Mouse (Mus musculus) neutrophil, adult 5-6 weeks (primary cell): ENCODE measurements around the gene Trub1. TPM values are rescaled to one million over a fixed set of nuclear protein-coding genes. Genes with fewer than 3 reads are reported as not detected.

Source experiments
- ATAC-seq: fragments of 151-379, 151-347 bp; 2 replicates; pipeline ENCODE4 v1.8.0; 2017; ENCODE audit warnings: mild to moderate bottlenecking, moderate TSS enrichment; ENCODE audit not compliant: insufficient number of reproducible peaks, poor library complexity, low FRiP score, severe bottlenecking; ENCODE audit errors: extremely low read depth
- total RNA-seq: library from RNA; stranded (forward); fragments of 200-1000 nt; gene quantifications from 2 replicates; pipeline ENCODE4 v1.2.3, GENCODE M21; 2017

Gene Trub1
- total RNA-seq, 1 experiment from 2014 or later: 7.6 TPM

DNA sequence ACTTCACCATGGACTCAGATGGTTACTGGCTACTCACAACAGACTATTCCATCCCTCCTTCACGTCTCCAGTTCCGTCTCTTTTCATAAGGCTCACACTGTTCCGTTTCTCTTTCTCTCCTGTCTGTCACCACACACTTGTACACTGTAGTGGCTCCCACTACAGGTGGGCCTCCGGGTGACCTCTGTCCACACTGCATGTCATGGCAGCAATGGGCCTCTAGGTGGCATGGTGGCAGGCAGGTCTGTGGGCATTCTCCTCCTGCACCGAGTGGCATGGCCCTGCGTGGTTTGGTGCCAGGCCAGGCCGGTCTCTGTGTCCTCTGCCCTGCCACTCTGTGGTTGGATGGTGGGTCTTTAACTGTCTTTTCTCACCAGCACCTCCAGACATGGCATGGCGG is 30.1 kb downstream of the Trub1 start:
- ATAC-seq: peak; percentile 69

DNA sequence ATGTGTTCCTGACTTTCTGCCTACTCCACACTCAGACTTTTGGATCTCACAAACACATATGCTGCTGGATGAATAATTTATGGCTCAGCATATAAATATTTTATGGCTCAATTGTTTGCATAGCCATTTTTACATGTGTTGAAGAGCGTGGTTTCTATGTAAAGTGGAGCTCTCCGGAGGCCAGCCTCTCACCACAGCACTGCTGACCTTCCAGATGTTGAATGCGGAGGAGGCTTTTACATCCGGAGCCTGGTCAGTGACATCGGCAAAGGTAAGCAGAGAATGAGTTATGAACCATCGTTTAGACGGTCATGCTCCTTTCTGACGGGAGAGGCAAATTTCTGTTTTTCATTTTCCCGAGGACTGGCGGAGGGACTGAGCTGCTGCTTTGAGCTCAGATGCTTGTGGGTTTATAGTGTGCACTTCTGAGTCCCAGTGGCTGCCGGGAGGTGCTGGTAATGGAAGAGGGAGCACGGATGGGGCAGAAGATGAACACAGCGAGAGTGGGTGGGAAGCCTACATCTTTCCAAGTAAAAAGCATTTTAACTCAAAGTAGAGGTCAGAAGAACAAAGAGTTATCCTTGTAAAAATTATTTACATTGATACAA is 34.4 kb downstream of the Trub1 start:
- ATAC-seq: no peak

DNA sequence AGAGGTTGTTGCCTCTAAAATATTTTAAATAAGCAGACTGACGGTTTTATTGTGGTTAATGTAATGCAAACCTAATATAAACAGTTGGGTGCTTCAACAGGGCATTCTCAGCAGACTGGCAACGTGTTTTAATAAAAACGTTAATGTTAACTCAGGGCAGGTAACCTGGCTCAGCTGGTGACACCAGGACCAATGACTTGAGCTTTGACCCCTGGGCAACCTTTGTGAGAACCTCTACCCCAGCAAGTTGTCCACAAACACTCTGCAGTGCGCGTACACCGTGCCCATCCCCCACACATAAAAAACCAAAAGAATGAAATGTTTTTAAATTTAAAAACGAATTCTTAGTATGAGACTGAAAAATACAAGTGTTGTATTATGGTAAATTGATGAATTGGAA is 36.8 kb downstream of the Trub1 start:
- ATAC-seq: no peak

DNA sequence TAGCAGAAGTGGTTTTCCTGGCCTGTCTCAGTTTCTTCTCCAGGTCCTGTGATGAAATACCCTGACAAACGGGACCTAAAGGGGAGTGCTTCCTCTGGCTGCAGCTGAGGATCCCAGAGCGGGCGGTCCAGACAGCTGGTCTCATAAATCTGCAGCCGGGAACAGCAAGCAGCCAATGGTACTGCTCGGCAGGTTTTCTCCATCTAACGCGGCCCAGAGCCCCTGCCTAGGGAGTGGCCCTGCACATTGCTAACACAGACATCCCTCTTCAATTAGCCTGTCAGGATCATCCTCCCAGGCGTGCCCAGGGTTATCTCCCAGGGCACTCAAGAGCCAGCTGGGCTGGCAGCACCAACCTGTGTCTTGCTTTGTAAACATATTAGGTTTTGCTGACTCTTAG is 38.3 kb downstream of the Trub1 start:
- ATAC-seq: no peak

DNA sequence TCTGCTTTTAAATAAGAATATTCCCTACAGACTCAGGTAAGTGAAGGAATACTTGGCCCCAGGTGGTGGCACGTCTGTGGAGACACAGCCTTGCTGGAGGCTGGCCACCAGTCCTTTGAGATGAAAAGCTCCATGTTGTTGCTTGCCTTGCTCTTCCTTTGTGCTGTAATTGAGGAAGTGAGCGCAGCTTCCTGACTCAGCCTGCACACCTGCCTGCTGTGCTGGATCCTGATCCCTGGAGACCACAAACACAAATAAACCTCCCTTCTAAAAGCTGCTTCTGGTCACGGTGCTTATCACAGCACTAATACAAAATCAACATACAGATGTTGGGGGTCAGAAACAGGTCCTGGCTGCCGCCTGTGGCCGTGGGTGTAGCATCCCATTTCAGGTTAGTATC is 41.3 kb downstream of the Trub1 start:
- ATAC-seq: no peak

DNA sequence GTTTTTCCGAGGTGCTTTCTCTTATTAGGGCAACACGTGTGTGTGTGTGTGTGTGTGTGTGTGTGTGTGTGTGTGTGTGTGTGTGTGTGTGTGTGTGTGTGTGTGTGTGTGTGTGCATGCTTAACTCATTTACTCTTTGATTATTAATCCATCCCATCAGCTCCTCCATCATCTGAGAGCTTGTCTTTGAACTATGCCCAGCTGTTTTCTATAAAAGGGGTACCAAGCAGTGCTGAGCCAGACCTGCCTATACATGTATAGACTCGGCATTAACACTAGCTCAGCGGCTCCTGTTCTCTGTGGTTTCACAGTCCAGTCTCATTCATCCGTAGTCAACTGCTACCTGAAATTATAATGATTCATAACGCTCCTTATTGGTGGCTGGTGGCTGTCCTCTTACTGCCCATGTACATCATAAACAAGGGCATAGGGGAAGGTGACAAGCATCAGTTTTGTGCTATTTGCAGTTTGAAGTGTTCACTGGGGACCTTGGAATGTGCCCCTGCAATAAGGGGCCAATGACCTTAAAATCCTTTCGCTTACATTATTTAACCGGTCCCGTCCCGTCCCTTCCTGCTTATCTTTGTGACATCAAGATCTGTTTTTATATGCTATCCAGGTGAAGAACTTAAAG is 45.5 kb downstream of the Trub1 start:
- no peak for ATAC-seq

DNA sequence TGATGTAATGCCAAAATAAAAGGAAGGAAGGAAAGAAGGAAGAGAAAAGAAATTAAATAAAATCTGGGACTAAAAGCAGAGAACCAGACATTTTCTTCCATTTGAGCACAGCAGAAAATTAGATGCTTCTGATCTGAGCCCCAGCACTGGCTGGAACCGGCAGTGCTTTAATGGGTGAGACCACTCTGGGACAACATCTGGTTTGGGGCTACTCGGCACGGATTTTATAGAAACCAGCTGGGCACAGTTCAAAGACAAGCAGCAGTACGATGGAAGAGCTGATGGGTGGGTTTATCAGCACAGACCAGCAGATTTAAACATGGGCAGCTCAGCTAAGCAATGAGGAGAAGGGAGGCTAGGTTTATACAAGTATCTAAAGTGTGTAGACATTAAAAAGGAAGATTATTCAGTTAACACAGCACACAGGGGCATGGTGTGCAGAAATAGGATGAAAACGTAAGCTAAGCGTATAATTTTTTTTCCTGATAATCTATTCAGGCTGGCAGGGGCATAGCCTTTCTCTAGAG is 46.2 kb downstream of the Trub1 start:
- no peak for ATAC-seq

DNA sequence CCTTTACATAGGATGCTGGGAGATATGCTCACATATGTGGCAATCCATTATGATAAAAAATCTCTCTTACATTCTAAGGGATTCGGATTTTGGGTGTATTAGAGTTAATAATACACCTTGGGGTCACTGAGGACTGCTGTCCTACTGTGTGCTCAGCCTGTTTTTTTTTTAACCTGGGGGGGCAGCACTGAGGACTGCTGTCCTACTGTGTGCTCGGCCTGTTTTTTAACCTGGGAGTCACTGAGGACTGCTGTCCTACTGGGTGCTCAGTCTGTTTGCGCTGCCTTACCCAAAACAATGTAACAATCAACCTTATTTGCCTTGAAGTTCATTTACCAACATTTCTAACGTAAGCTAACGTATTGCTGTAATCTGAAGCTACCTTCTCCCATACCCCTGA is 47.5 kb downstream of the Trub1 start:
- ATAC-seq: no peak

DNA sequence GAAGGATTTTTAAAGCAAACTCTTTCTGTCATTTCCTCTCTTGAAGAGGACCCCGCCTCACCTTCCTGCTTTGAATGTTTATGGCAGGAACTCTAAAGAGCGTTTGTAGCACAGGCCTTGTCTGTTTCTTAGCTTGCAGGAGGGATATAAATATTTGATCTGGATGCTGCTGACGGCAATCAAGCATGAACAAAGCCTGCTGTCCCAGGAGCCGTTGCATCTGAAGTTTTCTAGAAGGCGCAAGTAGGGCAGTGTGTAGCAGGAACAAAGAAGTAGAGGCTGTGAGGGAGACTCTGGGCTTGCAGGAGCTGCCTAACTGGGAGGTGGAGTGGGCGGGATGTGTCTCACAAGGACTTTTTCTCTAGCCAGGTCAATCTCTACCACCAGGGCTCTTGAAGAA is 50.4 kb downstream of the Trub1 start:
- no peak for ATAC-seq

DNA sequence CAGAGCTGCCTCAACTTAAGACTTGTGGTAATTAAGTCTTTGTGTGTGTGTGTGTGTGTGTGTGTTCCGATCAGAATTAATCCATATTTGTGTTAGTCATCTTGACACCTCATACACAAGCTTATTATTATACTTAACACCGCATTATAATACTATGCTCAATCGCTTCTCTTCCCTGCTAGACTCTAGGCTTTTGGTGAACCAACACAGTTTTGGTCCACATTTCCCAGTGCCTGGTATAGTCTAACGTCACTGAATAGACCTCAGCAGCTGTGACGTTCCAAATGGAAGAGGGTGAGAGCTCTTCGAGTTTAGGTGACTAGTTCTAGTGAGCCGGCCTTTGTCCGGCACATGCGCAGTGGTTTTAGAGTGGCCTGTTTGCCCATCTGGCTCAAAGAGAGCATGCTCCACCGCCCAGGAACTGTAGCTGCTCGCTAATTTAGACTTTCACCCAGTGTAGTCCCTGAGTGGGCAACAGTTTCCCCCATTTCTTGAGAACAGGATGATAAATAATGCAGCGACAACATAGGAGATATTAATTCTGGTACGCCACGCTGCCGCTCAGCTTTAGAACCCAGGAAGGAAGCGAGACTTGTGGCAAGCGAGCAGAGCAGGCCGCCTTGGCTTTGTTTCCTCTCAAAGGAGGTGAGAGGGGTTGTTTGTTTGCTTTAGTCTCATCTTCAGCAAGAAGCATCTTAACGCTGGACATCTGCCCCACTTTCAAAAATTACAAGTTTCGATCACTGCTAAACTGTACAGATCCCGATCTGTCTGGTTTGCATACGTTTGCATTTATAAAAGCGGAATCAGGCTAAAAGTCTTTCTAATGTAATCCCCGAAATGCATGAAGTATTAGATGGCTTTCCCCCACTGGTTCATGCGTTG is 52.6 kb downstream of the Trub1 start:
- ATAC-seq: no peak

DNA sequence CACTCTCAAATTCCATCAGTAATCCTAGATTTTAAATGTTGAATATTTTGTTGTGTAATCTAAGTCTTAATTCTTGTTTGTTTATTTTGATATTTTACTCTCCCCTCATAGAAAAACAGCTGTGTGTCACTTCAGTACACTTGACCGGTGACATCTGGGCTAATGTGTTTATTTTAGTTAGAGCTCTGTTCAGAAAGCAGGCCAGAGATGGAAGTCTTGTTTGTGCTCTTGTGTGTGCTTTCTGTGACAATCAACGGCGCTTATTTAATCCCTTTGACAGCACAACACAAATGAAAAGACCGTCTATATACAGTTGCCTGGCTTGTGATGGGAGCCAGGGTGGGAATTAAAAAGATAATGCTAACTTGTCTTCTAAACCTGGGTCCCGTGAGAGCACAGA is 53.9 kb downstream of the Trub1 start:
- ATAC-seq: no peak

DNA sequence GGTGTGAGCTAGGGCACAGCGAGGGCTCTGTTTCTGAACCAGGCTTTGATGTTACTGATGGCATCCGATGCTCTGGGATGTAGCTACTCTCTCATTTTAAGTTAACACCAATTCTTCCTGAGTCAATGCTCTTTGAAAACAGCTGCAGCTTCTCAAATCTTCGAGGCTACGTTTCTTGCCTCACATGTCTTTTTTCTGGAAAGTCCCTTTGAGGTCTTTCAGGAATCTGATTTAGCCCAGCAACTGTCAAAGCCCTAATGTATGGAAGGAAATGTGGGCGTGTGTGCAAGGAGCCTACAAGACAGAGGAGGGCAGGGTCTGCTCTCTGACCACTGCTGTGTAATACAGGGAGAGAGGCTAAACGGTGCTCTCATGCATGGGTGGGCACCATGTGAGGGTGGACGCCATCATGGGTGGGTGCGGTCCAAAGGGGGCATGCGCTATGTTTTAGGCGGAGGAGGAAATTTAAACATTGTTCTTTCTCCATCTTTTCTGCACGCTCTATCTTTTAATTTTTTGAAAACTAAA is 55.6 kb downstream of the Trub1 start:
- no peak for ATAC-seq

DNA sequence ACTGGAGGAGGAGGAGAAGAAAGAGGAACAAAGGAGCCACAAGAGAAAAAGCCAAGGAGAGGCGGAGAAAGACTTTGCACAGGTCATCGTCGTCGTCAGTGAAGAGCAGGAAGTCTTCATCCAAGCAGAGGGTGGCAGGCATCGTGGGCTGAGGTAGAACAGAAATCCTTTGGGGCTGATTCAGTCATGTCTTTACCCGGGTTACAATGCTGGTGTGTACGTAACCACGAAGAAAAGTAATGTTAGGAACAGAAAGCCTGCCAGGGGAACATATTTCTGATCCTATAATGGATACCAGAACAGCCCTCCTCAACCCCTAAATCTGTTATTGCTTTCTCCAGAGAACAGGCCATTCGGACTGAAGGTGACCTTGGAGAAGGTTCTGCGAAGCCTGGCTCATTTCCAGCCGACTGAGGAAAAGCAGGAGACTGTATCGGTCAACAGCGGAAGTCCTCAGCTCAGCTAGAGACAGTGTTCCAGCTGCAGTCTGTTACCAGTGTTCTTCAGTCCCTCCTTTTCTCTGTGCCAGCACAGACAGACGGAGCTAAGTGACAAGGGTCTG is 57.1 kb downstream of the Trub1 start:
- no peak for ATAC-seq

DNA sequence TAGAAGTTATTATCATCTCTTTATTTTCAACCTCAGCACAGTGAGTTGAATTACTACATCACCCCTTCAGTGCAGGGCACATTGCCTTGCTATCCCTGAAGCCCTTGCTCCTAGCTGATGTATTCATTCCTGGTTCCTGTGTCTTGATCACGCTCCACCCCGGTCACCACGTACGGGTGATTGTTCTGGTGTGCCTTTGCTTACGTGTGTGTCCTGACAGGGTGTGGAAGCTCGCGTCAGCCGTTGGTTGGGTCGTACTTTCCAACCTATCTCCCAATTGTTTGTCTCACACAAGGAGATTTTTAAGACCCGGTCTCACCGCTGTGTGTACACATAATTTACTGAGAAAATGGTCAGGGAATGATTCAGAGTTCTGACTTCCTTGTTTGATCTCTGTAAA is 58.1 kb downstream of the Trub1 start:
- ATAC-seq: no peak

DNA sequence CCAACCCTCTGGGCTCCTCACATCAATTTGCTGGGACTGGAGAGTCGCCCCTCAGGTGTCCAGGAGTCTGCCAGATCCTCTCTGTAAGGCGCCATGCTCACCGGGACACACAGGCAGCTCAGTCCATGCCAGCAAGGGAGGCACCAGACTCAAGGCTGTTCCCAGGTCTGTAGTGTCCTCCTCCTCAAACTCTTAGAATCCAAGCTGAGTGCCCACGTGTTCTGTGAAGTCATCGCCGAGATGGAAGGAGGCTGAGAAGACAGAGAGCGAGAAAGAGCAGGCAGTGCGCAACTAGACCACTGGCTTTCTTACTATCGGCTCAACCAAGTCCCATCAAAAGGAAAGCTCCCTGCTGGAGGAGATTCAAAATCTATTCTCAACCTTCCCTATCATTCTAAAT is 60.4 kb downstream of the Trub1 start:
- no peak for ATAC-seq

DNA sequence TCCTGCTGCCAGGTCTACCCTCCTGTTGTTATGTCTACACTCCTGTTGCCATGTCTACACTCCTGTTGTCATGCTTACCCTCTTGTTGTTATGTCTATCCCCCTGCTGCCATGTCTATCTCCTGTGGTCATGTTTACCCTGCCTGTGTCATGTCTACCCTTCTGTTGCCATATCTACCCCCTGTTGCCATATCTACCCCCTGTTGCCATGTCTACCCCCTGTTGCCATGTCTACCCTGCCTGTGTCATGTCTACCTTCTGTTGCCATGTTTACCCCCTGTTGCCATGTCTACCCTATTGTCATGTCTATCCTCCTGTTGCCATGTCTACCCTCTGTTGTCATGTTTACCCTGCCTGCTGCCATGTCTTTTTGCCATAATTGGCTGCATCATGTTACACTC is 69.0 kb downstream of the Trub1 start:
- peak; percentile 44 for ATAC-seq

DNA sequence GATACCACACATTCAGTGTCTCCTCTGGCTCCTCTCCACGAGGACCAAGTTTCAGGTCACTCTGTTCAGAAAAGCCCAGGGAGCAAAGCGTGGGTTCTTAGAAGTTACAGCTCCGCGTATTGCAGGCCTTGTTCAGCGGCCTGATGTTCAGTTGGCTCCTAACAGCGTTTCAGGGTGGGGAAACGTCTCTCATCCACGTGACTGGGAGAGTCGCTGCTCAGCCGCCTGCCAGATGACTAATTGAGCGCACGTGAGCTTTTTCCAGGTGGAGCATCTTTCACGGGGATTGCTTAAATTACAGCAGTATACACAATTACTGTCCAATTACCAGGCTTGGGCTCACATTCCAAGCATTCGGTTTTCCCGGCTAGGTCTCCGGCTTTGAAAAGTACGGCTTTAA is 70.7 kb downstream of the Trub1 start:
- no peak for ATAC-seq

DNA sequence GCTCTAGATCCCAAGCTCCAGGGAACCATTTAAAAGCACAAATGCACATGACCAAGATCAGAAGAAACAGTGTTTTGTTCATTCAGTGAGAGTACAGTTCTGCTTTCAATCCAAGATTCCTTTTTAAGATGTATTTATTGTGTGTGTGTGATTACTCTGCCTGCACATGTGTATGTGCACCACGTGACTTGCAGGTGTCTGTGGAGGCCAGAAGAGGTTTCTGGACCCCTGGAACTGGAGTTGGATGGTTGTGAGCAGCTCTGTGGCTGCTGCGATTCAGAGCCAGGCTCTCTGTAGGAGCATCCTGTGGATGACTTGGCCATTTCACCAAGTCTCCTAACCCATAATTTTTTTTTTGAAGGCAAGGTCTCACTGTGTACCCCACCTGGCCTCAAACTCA is 73.0 kb downstream of the Trub1 start:
- ATAC-seq: no peak

DNA sequence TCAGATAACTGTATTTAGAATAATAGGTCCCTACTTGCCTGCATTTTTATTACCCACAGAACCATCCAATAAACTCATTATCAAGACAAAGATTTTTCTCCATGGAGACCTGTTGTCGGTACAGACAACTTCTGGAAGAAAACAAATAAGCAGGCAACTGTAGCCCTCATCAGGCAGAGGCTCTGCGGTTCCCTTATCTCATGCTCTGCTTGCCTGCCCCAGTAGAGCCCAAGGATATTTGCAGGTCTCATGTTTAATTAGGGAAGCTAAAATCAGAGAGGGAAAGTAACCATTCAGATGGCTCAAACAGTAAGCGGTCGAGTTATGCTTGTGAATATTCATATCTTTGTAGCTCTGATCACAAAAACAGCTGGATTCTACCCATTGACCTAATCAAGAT is 77.5 kb downstream of the Trub1 start:
- no peak for ATAC-seq
